Mouse (Mus musculus): ENCODE measurements around the gene Zdhhc8.

DNA sequence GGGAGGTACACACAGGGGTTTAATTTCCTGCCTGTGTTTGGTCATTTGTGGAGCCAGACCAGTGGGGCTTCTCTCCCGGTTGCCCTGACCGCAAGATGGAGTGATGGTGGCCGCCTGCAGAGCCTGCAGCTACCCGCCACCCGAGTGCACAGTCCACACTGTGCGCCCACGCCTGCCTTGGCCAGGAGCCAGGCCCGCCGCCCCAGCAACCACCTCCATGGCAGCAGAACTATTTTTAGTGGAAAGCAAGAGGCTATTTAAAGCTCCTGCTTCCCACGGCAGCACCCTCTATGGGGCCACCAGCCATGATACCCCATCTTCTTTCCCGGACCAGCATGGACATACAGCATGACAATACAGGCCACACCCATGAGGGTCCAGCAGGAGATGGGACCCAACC, 5.3 kb downstream of the Zdhhc8 start:
- TF ChIP-seq CTCF (IDR thresholded peaks at IDR 0.05; ENCODE audit: borderline replicate concordance, insufficient read depth, low read length) (no peak), POLR2A (IDR thresholded peaks at IDR 0.05; ENCODE audit: low read depth, low read length) (no peak)

Measured in embryonic fibroblast, embryonic 13.5 days (primary cell).